Mouse (Mus musculus) hindbrain, embryonic 12.5 days (tissue): Measurements from ENCODE around the gene Eif3c. TPM values are rescaled to one million over a fixed set of nuclear protein-coding genes. Genes with fewer than 3 reads are reported as not detected.

Experiments
- ATAC-seq: fragments of 200-750 bp; cut with Nextera tagmentation; 2 replicates; pipeline ENCODE4 v1.8.0; 2017; ENCODE audit warnings: moderate TSS enrichment; ENCODE audit not compliant: low FRiP score
- H3K27ac ChIP-seq: fragments of 300-500 bp; sonication (generic); 2 replicates; pipeline ENCODE4 v1.5.1; 2016; ENCODE audit warnings: mild to moderate bottlenecking
- H3K27me3 ChIP-seq: fragments of 300-500 bp; sonication (generic); 2 replicates; pipeline ENCODE4 v1.6.1; 2016; ENCODE audit warnings: mild to moderate bottlenecking
- H3K36me3 ChIP-seq: fragments of 300-500 bp; sonication (generic); 2 replicates; pipeline ENCODE4 v1.6.1; 2016; ENCODE audit warnings: mild to moderate bottlenecking
- H3K4me1 ChIP-seq: fragments of 300-500 bp; sonication (generic); 2 replicates; pipeline ENCODE4 v1.6.1; 2016
- H3K4me2 ChIP-seq: fragments of 300-500 bp; sonication (generic); replicated peaks from 2 replicates; pipeline ENCODE4 v1.6.1; 2016; ENCODE audit warnings: mild to moderate bottlenecking
- H3K4me3 ChIP-seq: fragments of 300-500 bp; sonication (generic); 2 replicates; pipeline ENCODE4 v1.5.1; 2016; ENCODE audit warnings: mild to moderate bottlenecking
- H3K9ac ChIP-seq: fragments of 300-500 bp; sonication (generic); 2 replicates; pipeline ENCODE4 v1.6.1; 2016; ENCODE audit warnings: mild to moderate bottlenecking, moderate library complexity
- H3K9me3 ChIP-seq: fragments of 300-500 bp; sonication (generic); replicated peaks from 2 replicates; pipeline ENCODE4 v1.6.1; 2016; ENCODE audit warnings: mild to moderate bottlenecking
- WGBS: fragments of 180-500 bp; shearing (Covaris S2); methylation state at CpG from one replicate; pipeline ENCODE4 v1.1.7; 2016; 5-methylcytosine and 5-hydroxymethylcytosine counted together
- polyA plus RNA-seq: library from polyadenylated mRNA; unstranded; fragments of >200 nt; fragmentation: Nextera tagmentation; extraction: Ambion mirVana; gene quantifications from 2 replicates; pipeline ENCODE4 v1.2.1, GENCODE M21; 2016

Eif3c gene
- polyA plus RNA-seq, 1 experiment from 2014 or later = 206 TPM

- no peak for ATAC-seq
- Histone ChIP-seq H3K9me3 (no peaks in the 10 kb centered on the region), H3K9ac (no peak overlapping the region), H3K27ac (no peak overlapping the region), H3K27me3 (peaks cover 29% of the 10 kb centered on the region), H3K36me3 (no peaks in the 10 kb centered on the region), H3K4me3 (no peak overlapping the region), H3K4me2 (no peak overlapping the region), H3K4me1 (peaks cover 12% of the 10 kb centered on the region)
- 69% methylated on average over 8 of the region's 8 CpGs for WGBS
These were observed 20.6 kb upstream of the Eif3c start for GRCm38 (mm10) chr7:126586839-126587238.

GRCm38 (mm10) chr7:126585717-126586116 lies 19.5 kb upstream of the Eif3c start, which contains the start of gene Cln3:
Cln3 (minus strand) TSS chr7:126585817.
- H3K9me3 ChIP-seq = no peaks in the 10 kb centered on the region
- H3K27me3 ChIP-seq = peaks cover 29% of the 10 kb centered on the region
- WGBS = 75% methylated on average over 6 of the region's 6 CpGs
- no peaks in the 10 kb centered on the region for H3K36me3 ChIP-seq
- no peak for ATAC-seq
- peaks cover 12% of the 10 kb centered on the region for H3K4me1 ChIP-seq
- no peak within 1 kb of the TSS for H3K4me2 ChIP-seq
- H3K9ac ChIP-seq = no peak within 1 kb of the TSS
- no peak within 1 kb of the TSS for H3K4me3 ChIP-seq
- no peak within 1 kb of the TSS for H3K27ac ChIP-seq

GRCm38 (mm10) chr7:126584506-126584977 lies 18.3 kb upstream of the Eif3c start, which contains the start of gene Apobr:
Apobr (plus strand) TSS chr7:126584942.
- Histone ChIP-seq H3K4me2 (peak within 1 kb of the TSS; percentile 82), H3K9me3 (no peaks in the 10 kb centered on the region), H3K4me1 (peaks cover 12% of the 10 kb centered on the region), H3K27ac (no peak within 1 kb of the TSS; the same call in 1 of the 2 replicates), H3K27me3 (peaks cover 29% of the 10 kb centered on the region), H3K4me3 (peak within 1 kb of the TSS; percentile 48; the same call in 1 of the 2 replicates), H3K9ac (no peak within 1 kb of the TSS), H3K36me3 (no peaks in the 10 kb centered on the region)
- no peak for ATAC-seq
- WGBS = 78% methylated on average over 8 of the region's 8 CpGs

GRCm38 (mm10) chr7:126583761-126584160 lies 17.6 kb upstream of the Eif3c start:
- H3K27ac ChIP-seq = peak overlapping the region; percentile 73; the same call in 1 of the 2 replicates
- H3K9ac ChIP-seq = no peak overlapping the region
- H3K27me3 ChIP-seq = peaks cover 29% of the 10 kb centered on the region

GRCm38 (mm10) chr7:126583251-126583709 lies 17.1 kb upstream of the Eif3c start:
- H3K4me3 ChIP-seq = peak overlapping the region; percentile 48
- H3K9ac ChIP-seq = peak overlapping the region; percentile 62
- H3K36me3 ChIP-seq = peaks cover 8% of the 10 kb centered on the region
- H3K9me3 ChIP-seq = no peaks in the 10 kb centered on the region
- H3K27ac ChIP-seq = peak overlapping the region; percentile 73
- peak; percentile 82 for ATAC-seq
- under 1% methylated on average over 22 of the region's 22 CpGs for WGBS
- H3K4me2 ChIP-seq = peak overlapping the region; percentile 82
- peaks cover 12% of the 10 kb centered on the region for H3K4me1 ChIP-seq
- peaks cover 29% of the 10 kb centered on the region for H3K27me3 ChIP-seq

More at GRCm38 (mm10) chr7:126583761-126584160, 17.6 kb upstream of the Eif3c start:
- Histone ChIP-seq H3K4me1 (peaks cover 12% of the 10 kb centered on the region), H3K9me3 (no peaks in the 10 kb centered on the region), H3K4me3 (peak overlapping the region; percentile 48), H3K4me2 (peak overlapping the region; percentile 82), H3K36me3 (peaks cover 3% of the 10 kb centered on the region)
- 62% methylated on average over 6 of the region's 6 CpGs for WGBS
- no peak for ATAC-seq

- peak overlapping the region; percentile 82 for H3K4me2 ChIP-seq
- peaks cover 11% of the 10 kb centered on the region for H3K36me3 ChIP-seq
- peak; percentile 70 for ATAC-seq
- H3K4me1 ChIP-seq = peaks cover 9% of the 10 kb centered on the region
- peak overlapping the region; percentile 62 for H3K9ac ChIP-seq
- 2% methylated on average over 20 of the region's 20 CpGs for WGBS
- H3K27ac ChIP-seq = no peak overlapping the region
- no peaks in the 10 kb centered on the region for H3K9me3 ChIP-seq
- H3K27me3 ChIP-seq = peaks cover 29% of the 10 kb centered on the region
- peak overlapping the region; percentile 48 for H3K4me3 ChIP-seq
These were observed 16.5 kb upstream of the Eif3c start for GRCm38 (mm10) chr7:126582759-126583158.

GRCm38 (mm10) chr7:126581661-126582060 lies 15.4 kb upstream of the Eif3c start:
- Histone ChIP-seq H3K27ac (no peak overlapping the region), H3K4me3 (no peak overlapping the region), H3K4me1 (peaks cover 6% of the 10 kb centered on the region), H3K27me3 (peaks cover 19% of the 10 kb centered on the region), H3K9me3 (no peaks in the 10 kb centered on the region), H3K4me2 (no peak overlapping the region), H3K9ac (no peak overlapping the region), H3K36me3 (peaks cover 18% of the 10 kb centered on the region)
- WGBS = 94% methylated on average over 6 of the region's 6 CpGs
- no peak for ATAC-seq

- Histone ChIP-seq H3K36me3 (peaks cover 26% of the 10 kb centered on the region), H3K4me2 (no peak overlapping the region), H3K4me3 (no peak overlapping the region), H3K27me3 (no peaks in the 10 kb centered on the region), H3K9me3 (no peaks in the 10 kb centered on the region), H3K27ac (no peak overlapping the region), H3K4me1 (peaks cover 6% of the 10 kb centered on the region), H3K9ac (no peak overlapping the region)
- 57% methylated on average over 8 of the region's 8 CpGs for WGBS
- no peak for ATAC-seq
These were observed 13.0 kb upstream of the Eif3c start for GRCm38 (mm10) chr7:126579172-126579571.

GRCm38 (mm10) chr7:126576946-126577345 lies 10.7 kb upstream of the Eif3c start:
- peaks cover 33% of the 10 kb centered on the region for H3K36me3 ChIP-seq
- 60% methylated on average over 8 of the region's 8 CpGs for WGBS

GRCm38 (mm10) chr7:126565693-126566092 lies 518 bp downstream of the Eif3c start:
- peak overlapping the region; percentile 78 for H3K4me2 ChIP-seq
- H3K36me3 ChIP-seq = peaks cover 40% of the 10 kb centered on the region
- WGBS = under 1% methylated on average over 28 of the region's 28 CpGs
- no peaks in the 10 kb centered on the region for H3K9me3 ChIP-seq
- H3K27me3 ChIP-seq = no peaks in the 10 kb centered on the region
- peak; percentile 57; the same call in 1 of the 2 replicates for ATAC-seq
- peak overlapping the region; percentile 97 for H3K4me3 ChIP-seq
- peaks cover 7% of the 10 kb centered on the region; the same call in 1 of the 2 replicates for H3K4me1 ChIP-seq
- peak overlapping the region; percentile 87 for H3K9ac ChIP-seq
- H3K27ac ChIP-seq = peak overlapping the region; percentile 72

More at GRCm38 (mm10) chr7:126576946-126577345, 10.7 kb upstream of the Eif3c start:
- no peak overlapping the region for H3K4me3 ChIP-seq
- no peak overlapping the region for H3K4me2 ChIP-seq
- H3K4me1 ChIP-seq = no peaks in the 10 kb centered on the region
- H3K9me3 ChIP-seq = no peaks in the 10 kb centered on the region
- no peak overlapping the region for H3K9ac ChIP-seq
- H3K27me3 ChIP-seq = no peaks in the 10 kb centered on the region
- no peak overlapping the region for H3K27ac ChIP-seq
- no peak for ATAC-seq

GRCm38 (mm10) chr7:126556635-126557034 lies 9.6 kb downstream of the Eif3c start:
- Histone ChIP-seq H3K4me2 (no peak overlapping the region), H3K9ac (no peak overlapping the region), H3K27ac (no peak overlapping the region), H3K36me3 (peaks cover 92% of the 10 kb centered on the region), H3K4me1 (no peaks in the 10 kb centered on the region), H3K4me3 (no peak overlapping the region), H3K27me3 (no peaks in the 10 kb centered on the region), H3K9me3 (no peaks in the 10 kb centered on the region)
- WGBS = 94% methylated on average over 5 of the region's 5 CpGs
- ATAC-seq = no peak

GRCm38 (mm10) chr7:126554796-126555195 lies 11.4 kb downstream of the Eif3c start:
- no peaks in the 10 kb centered on the region for H3K9me3 ChIP-seq
- no peak overlapping the region for H3K4me3 ChIP-seq
- no peak overlapping the region for H3K9ac ChIP-seq
- no peaks in the 10 kb centered on the region for H3K27me3 ChIP-seq
- no peak for ATAC-seq
- no peak overlapping the region for H3K27ac ChIP-seq
- H3K36me3 ChIP-seq = peaks cover 93% of the 10 kb centered on the region
- no peak overlapping the region for H3K4me2 ChIP-seq
- 97% methylated on average over 1 of the region's 1 CpGs for WGBS
- no peaks in the 10 kb centered on the region for H3K4me1 ChIP-seq

- ATAC-seq = no peak
- Histone ChIP-seq H3K4me2 (no peak overlapping the region), H3K27me3 (no peaks in the 10 kb centered on the region), H3K4me3 (no peak overlapping the region), H3K9me3 (no peaks in the 10 kb centered on the region), H3K9ac (no peak overlapping the region), H3K4me1 (no peaks in the 10 kb centered on the region), H3K36me3 (peaks cover 65% of the 10 kb centered on the region), H3K27ac (no peak overlapping the region)
- WGBS = 95% methylated on average over 2 of the region's 2 CpGs
These were observed 20.6 kb downstream of the Eif3c start for GRCm38 (mm10) chr7:126545631-126546030.
